Mouse (Mus musculus) kidney, postnatal 36 days (tissue): ENCODE data around the gene Spata45.

Experiments
- DNase-seq, 2 experiments: peaks; one replicate each; pipeline ENCODE4 v3.0.0; 2021 to 2022; ENCODE audit warnings: mixed read lengths in 2 of 2

Spata45 gene

GRCm38 (mm10) chr1:191085597-191085996, 49.2 kb downstream of the Spata45 start:
- peak in 1 of 2 experiments; percentile 12 for DNase-seq

GRCm38 (mm10) chr1:191086304-191086878, 50.0 kb downstream of the Spata45 start:
- DNase-seq: peak in 1 of 2 experiments; percentile 43

- DNase-seq: no peak
Measured at GRCm38 (mm10) chr1:191086960-191087359, 50.5 kb downstream of the Spata45 start.

GRCm38 (mm10) chr1:191087955-191088354, 51.5 kb downstream of the Spata45 start:
- DNase-seq: no peak

- no peak for DNase-seq
Measured at GRCm38 (mm10) chr1:191089355-191089754, 52.9 kb downstream of the Spata45 start.

- DNase-seq: peak in 1 of 2 experiments; percentile 29
Measured at GRCm38 (mm10) chr1:191092050-191092449, 55.6 kb downstream of the Spata45 start.
